Mouse (Mus musculus): Measurements from ENCODE around the gene 1110017D15Rik.

GRCm38 (mm10) chr4:41493464-41494116 lies 23.5 kb downstream of the 1110017D15Rik start:
- TF ChIP-seq POLR2A (IDR thresholded peaks at IDR 0.05; ENCODE audit: insufficient read depth, low read depth, low read length) (no peak), CTCF (IDR thresholded peaks at IDR 0.05) (no peak)
